Mouse (Mus musculus): Measurements from ENCODE around the gene Cox7a1.

DNA sequence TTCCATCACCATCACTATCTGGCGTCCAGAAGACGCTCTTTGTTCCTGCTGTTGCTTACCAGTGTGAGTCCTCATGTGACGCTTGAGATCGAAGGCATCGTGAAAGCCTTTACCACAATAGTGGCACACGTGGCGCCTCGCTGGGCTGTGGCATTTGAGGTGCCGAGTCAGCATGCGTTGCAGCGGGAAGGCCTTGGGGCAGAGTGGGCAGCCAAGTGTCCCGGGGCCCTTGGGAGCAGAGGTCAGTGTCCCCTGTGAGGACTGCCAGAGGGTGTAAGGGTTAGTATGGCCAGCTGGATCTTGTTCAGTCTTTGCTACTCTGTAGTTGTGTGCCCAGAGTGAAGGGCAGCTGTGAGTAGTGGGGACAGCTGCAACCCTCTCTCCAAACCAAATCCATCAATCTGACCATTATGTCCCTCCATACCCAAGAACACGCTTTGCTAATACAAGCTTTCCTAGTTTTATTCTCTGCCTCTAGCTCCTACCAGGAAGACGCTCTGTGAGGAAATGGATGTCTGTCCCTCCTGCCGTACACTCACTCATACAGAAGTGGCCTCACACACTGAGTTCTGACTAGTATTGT is 50.4 kb downstream of the Cox7a1 start:
- TF ChIP-seq POLR2A (IDR thresholded peaks at IDR 0.05; ENCODE audit: low read depth, low read length) (no peak), CTCF (conservative IDR thresholded peaks at IDR 0.05; ENCODE audit: insufficient read depth, insufficient read length, low read depth, low read length) (no peak)

Measured in kidney, adult 2 months (tissue).